Mouse (Mus musculus) monocyte, adult 2 months (primary cell): ENCODE results near the gene Gm17469.
"Not testable (repeated sequence)": the region's sequence is repeated elsewhere in the genome, so short reads cannot be mapped to it uniquely, and the experiment has no call there.

Experiments
- DNase-seq, 2 experiments: peaks; one replicate each; pipeline ENCODE4 v3.0.0; 2022; ENCODE audit warnings: low spot score in 2 of 2, low read depth in 1 of 2

Gm17469 gene

DNA sequence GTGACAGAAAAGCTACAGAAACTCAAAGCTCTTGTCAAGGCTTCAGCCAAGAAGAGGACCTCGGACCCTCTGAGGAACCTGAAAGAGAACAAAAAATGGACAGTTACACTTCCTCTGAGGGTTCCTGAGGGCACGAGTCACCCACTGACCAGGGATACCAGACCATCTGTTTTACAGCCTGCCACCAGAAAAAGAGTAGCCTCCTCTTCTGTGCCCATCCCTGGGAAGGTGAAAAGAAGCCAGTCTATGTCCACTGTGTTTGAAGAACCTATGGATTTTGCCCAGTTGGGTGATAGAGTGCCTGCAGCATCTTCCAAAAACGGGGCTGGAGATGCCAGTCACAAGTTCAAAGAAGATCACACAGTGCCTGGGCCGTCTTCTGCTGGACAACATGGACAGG lies at the start of gene Gm17469:
Gene Gm17469, plus strand, starts transcription at position 301 of the 400 bp plus-strand sequence.
- DNase-seq: not testable (repeated sequence)
